In genomic region chr9:96986797-96987473, GRCm38 (mm10) we compare ENCODE assay signal across 8 mouse cellular contexts. TPM values are rescaled to one million over a fixed set of nuclear protein-coding genes. Genes with fewer than 3 reads are reported as not detected.
DNase-seq lines count a peak whose midpoint lies in the region; ATAC-seq and TF ChIP-seq lines count a peak whose summit lies in the region.
"Had no signal": no experiment of that assay in that cellular context is flagged by ENCODE, and none has a peak within 500 bp of the region (broad histone marks: within the 10 kb centered on the region; RNA-seq: fewer than 3 reads in every experiment).

No protein-coding gene starts in this region.

- H3K9ac ChIP-seq in intestine, postnatal 0 days (ENCODE audit: low read depth, low read length): no peak overlapping the region
- H3K9ac ChIP-seq in neural tube, embryonic 14.5 days (replicated peaks; ENCODE audit: low read depth, low read length): peak overlapping the region; percentile 4; the same call in 1 of the 2 replicates

- no peaks in the 10 kb centered on the region for H3K9me3 ChIP-seq in hindbrain, embryonic 10.5 days
- H3K9me3 ChIP-seq in intestine, postnatal 0 days (ENCODE audit: control insufficient read depth): no peaks in the 10 kb centered on the region
- H3K9me3 ChIP-seq in neural tube, embryonic 14.5 days (ENCODE audit: control insufficient read depth, low read length): no peaks in the 10 kb centered on the region
- H3K9me3 ChIP-seq: megakaryocyte, embryonic 14.5 days had no signal

- peak overlapping the region; percentile 31; the same call in 1 of the 2 replicates for H3K27ac ChIP-seq in kidney, adult 2 months (ENCODE audit: insufficient read depth, low read depth, low read length)
- H3K27ac ChIP-seq in hindbrain, embryonic 10.5 days: peak overlapping the region; percentile 72
- peak overlapping the region; percentile 74 for H3K27ac ChIP-seq in intestine, postnatal 0 days (ENCODE audit: low read depth, low read length)
- H3K27ac ChIP-seq in neural tube, embryonic 14.5 days (ENCODE audit: low read depth, low read length): peak overlapping the region; percentile 60

- H3K27me3 ChIP-seq in kidney, adult 2 months (replicated peaks; ENCODE audit: control insufficient read depth, insufficient read depth, low read length): no peaks in the 10 kb centered on the region
- H3K27me3 ChIP-seq in hindbrain, embryonic 10.5 days (ENCODE audit: insufficient read depth, poor library complexity, severe bottlenecking): peaks cover 43% of the 10 kb centered on the region
- H3K27me3 ChIP-seq in intestine, postnatal 0 days (replicated peaks; ENCODE audit: control insufficient read depth, insufficient read depth, low read length): no peaks in the 10 kb centered on the region
- no peaks in the 10 kb centered on the region for H3K27me3 ChIP-seq in neural tube, embryonic 14.5 days (ENCODE audit: control insufficient read depth, insufficient read depth, low read length)

- WGBS in kidney, adult 2 months: 23% methylated on average over 11 of the region's 11 CpGs
- 62% methylated on average over 11 of the region's 11 CpGs for WGBS in hindbrain, embryonic 10.5 days
- 19% methylated on average over 11 of the region's 11 CpGs for WGBS in intestine, postnatal 0 days
- 18% methylated on average over 11 of the region's 11 CpGs for WGBS in neural tube, embryonic 14.5 days

- no peak for TF ChIP-seq POLR2A in kidney, adult 2 months (IDR thresholded peaks at IDR 0.05; ENCODE audit: low read depth, low read length)

- peaks cover 26% of the 10 kb centered on the region; the same call in 1 of the 2 replicates for H3K4me1 ChIP-seq in kidney, adult 2 months (ENCODE audit: control insufficient read depth, insufficient read depth, low read length)
- peaks cover 100% of the 10 kb centered on the region for H3K4me1 ChIP-seq in hindbrain, embryonic 10.5 days (replicated peaks)
- peaks cover 14% of the 10 kb centered on the region for H3K4me1 ChIP-seq in intestine, postnatal 0 days (replicated peaks; ENCODE audit: control insufficient read depth, insufficient read depth, low read length)
- H3K4me1 ChIP-seq in neural tube, embryonic 14.5 days (ENCODE audit: control insufficient read depth, insufficient read depth, low read length): peaks cover 53% of the 10 kb centered on the region
- H3K4me1 ChIP-seq: megakaryocyte, embryonic 14.5 days had no signal

- DNase-seq in kidney, adult 2 months: peak; percentile 27
- DNase-seq in kidney, adult 8-10 months: no peak
- no peak for DNase-seq in hindbrain, embryonic 10.5 days (ENCODE audit: low spot score)
- DNase-seq in left cerebral cortex, adult 11 months (ENCODE audit: low spot score): no peak
- DNase-seq in right cerebral cortex, postnatal 14 days: no peak

- no peak for TF ChIP-seq CTCF in kidney, adult 2 months (conservative IDR thresholded peaks at IDR 0.05; ENCODE audit: insufficient read depth, insufficient read length, low read depth, low read length)
- TF ChIP-seq CTCF in intestine, postnatal 0 days (IDR thresholded peaks at IDR 0.05; ENCODE audit: low read depth): peak; percentile 42

- H3K4me2 ChIP-seq in intestine, postnatal 0 days (replicated peaks; ENCODE audit: low read depth): no peak overlapping the region
- no peak overlapping the region for H3K4me2 ChIP-seq in neural tube, embryonic 14.5 days (ENCODE audit: low read depth, low read length)

- no peaks in the 10 kb centered on the region for H3K36me3 ChIP-seq in kidney, adult 2 months (ENCODE audit: control insufficient read depth, insufficient read depth, low read length)
- H3K36me3 ChIP-seq in hindbrain, embryonic 10.5 days: peaks cover 57% of the 10 kb centered on the region
- no peaks in the 10 kb centered on the region for H3K36me3 ChIP-seq in intestine, postnatal 0 days (ENCODE audit: control insufficient read depth, insufficient read depth)
- no peaks in the 10 kb centered on the region for H3K36me3 ChIP-seq in neural tube, embryonic 14.5 days (ENCODE audit: control insufficient read depth, insufficient read depth, low read length)

- peak; percentile 90 for ATAC-seq in intestine, postnatal 0 days
- ATAC-seq in neural tube, embryonic 14.5 days (ENCODE audit: low read depth): peak; percentile 72

- H3K4me3 ChIP-seq in kidney, adult 2 months (ENCODE audit: insufficient read depth, low read depth, low read length): no peak overlapping the region
- no peak overlapping the region for H3K4me3 ChIP-seq in hindbrain, embryonic 10.5 days
- H3K4me3 ChIP-seq in intestine, postnatal 0 days (ENCODE audit: low read depth, low read length): no peak overlapping the region
- H3K4me3 ChIP-seq in neural tube, embryonic 14.5 days (ENCODE audit: low read depth, low read length): no peak overlapping the region
- H3K4me3 ChIP-seq: megakaryocyte, embryonic 14.5 days had no signal

RNA-seq across cellular contexts. Expression of gene Spsb4, which starts 31.7 kb away (rescaled TPM):
- polyA plus RNA-seq in kidney, adult 2 months (2012; rRNA removed): 61.5 and 62.5 TPM in 2 replicates
- polyA plus RNA-seq in hindbrain, embryonic 10.5 days (2016; fragmentation: Nextera tagmentation; extraction: Ambion mirVana): 159 and 169 TPM in 2 replicates
- 23.4 and 25.0 TPM in 2 replicates for polyA plus RNA-seq in intestine, postnatal 0 days (2015; fragmentation: Nextera tagmentation; extraction: Ambion mirVana)
- polyA plus RNA-seq in neural tube, embryonic 14.5 days (2014; fragmentation: Nextera tagmentation; extraction: Ambion mirVana): 22.9 and 29.7 TPM in 2 replicates
